Mouse (Mus musculus) limb, embryonic 13.5 days (tissue): ENCODE results near the gene Htr1d. TPM values are rescaled to one million over a fixed set of nuclear protein-coding genes. Genes with fewer than 3 reads are reported as not detected.
A peak's percentile ranks its signal among the peaks of the same experiment; 100 is the strongest.

ENCODE experiments used
- ATAC-seq: fragments of 200-750 bp; cut with Nextera tagmentation; 2 replicates; pipeline ENCODE4 v1.8.0; 2017; ENCODE audit warnings: low read depth, moderate number of reproducible peaks, moderate TSS enrichment; ENCODE audit not compliant: low FRiP score
- H3K27ac ChIP-seq: fragments of 300-500 bp; sonication (generic); 2 replicates; pipeline ENCODE4 v1.5.1; 2015; ENCODE audit warnings: inconsistent platforms, mild to moderate bottlenecking, moderate library complexity
- H3K27me3 ChIP-seq: fragments of 300-500 bp; sonication (generic); 2 replicates; pipeline ENCODE4 v1.6.1; 2015; ENCODE audit warnings: mild to moderate bottlenecking, inconsistent platforms
- H3K36me3 ChIP-seq: fragments of 300-500 bp; sonication (generic); 2 replicates; pipeline ENCODE4 v1.6.1; 2015; ENCODE audit warnings: inconsistent platforms, mild to moderate bottlenecking, moderate library complexity
- H3K4me1 ChIP-seq: fragments of 300-500 bp; sonication (generic); 2 replicates; pipeline ENCODE4 v1.6.1; 2015; ENCODE audit warnings: inconsistent platforms
- H3K4me2 ChIP-seq: fragments of 300-500 bp; sonication (generic); replicated peaks from 2 replicates; pipeline ENCODE4 v1.6.1; 2015; ENCODE audit warnings: inconsistent platforms, mild to moderate bottlenecking, moderate library complexity
- H3K4me3 ChIP-seq: fragments of 300-500 bp; sonication (generic); 2 replicates; pipeline ENCODE4 v1.5.1; 2015; ENCODE audit warnings: moderate library complexity, mild to moderate bottlenecking, inconsistent platforms
- H3K9ac ChIP-seq: fragments of 300-500 bp; sonication (generic); 2 replicates; pipeline ENCODE4 v1.6.1; 2015; ENCODE audit warnings: mild to moderate bottlenecking, inconsistent platforms
- H3K9me3 ChIP-seq: fragments of 300-500 bp; sonication (generic); 2 replicates; pipeline ENCODE4 v1.6.1; 2016; ENCODE audit warnings: inconsistent platforms
- WGBS: fragments of 180-500 bp; shearing (Covaris S2); methylation state at CpG from one replicate; pipeline ENCODE4 v1.1.7; 2015; 5-methylcytosine and 5-hydroxymethylcytosine counted together
- polyA plus RNA-seq: library from polyadenylated mRNA; unstranded; fragments of >200 nt; fragmentation: Nextera tagmentation; extraction: Ambion mirVana; gene quantifications from 2 replicates; pipeline ENCODE4 v1.2.1, GENCODE M21; 2015

Htr1d gene
- polyA plus RNA-seq, 1 experiment from 2014 or later = 0.55 TPM

- no peak overlapping the region for H3K27ac ChIP-seq
- no peaks in the 10 kb centered on the region for H3K36me3 ChIP-seq
- ATAC-seq = no peak; the same call in 1 of the 2 replicates
- peaks cover 53% of the 10 kb centered on the region for H3K27me3 ChIP-seq
- peak overlapping the region; percentile 97 for H3K4me2 ChIP-seq
- peak overlapping the region; percentile 57 for H3K4me3 ChIP-seq
- H3K9ac ChIP-seq = peak overlapping the region; percentile 70
- H3K9me3 ChIP-seq = no peaks in the 10 kb centered on the region
- 4% methylated on average over 15 of the region's 15 CpGs for WGBS
- H3K4me1 ChIP-seq = peaks cover 13% of the 10 kb centered on the region
These were observed 1.6 kb downstream of the Htr1d start for GRCm38 (mm10) chr4:136425000-136425288.

DNA sequence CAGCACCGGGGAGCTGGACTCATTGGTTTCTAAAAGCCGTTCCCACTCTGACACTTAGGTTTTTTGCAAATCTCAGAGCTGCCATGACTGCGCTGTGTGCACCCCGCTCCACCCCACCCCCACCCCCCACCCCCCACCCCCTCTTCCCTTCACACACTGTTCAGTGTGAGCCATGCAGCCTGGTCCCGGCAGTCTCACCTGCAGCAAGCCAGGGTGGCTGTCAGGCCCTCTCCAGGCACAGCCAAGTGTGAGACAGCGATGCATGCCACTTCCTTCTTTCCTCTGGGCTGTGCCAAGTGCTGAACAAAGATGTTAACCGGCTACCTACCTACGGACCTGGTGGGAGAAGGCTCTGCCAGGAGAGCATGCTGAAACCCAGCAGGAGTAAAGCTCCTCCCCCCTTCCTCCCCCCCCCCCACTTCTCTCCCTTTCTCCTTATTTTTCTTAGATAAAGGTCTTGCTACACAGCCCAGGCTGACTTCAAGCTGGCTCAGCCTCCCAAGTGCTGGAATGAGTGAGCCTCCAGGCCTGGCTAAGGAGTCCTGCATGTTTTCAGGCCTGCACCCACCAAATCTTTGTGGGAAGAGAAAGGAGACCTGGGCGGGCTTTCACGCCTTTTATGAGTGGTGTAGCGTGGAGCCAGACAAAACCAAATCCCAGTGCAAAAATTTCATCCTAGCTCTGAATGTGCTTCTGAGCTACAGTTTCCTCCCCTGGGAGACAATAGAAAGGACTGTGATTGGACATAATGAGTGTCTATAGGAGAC is 7.5 kb downstream of the Htr1d start:
- Histone ChIP-seq H3K9ac (no peak overlapping the region), H3K4me3 (no peak overlapping the region), H3K27ac (0 out of 2 replicates have a peak overlapping the region, but pooled peaks have one; percentile 22), H3K27me3 (peaks cover 6% of the 10 kb centered on the region), H3K36me3 (no peaks in the 10 kb centered on the region), H3K4me1 (peaks cover 14% of the 10 kb centered on the region), H3K4me2 (0 out of 2 replicates have a peak overlapping the region, but pooled peaks have one; percentile 1), H3K9me3 (no peaks in the 10 kb centered on the region)
- WGBS = 30% methylated on average over 11 of the region's 11 CpGs
- ATAC-seq = peak; percentile 35; the same call in 1 of the 2 replicates

GRCm38 (mm10) chr4:136431376-136431693 is 8.0 kb downstream of the Htr1d start:
- Histone ChIP-seq H3K27ac (no peak overlapping the region), H3K9me3 (no peaks in the 10 kb centered on the region), H3K4me3 (no peak overlapping the region), H3K27me3 (peaks cover 1% of the 10 kb centered on the region), H3K36me3 (no peaks in the 10 kb centered on the region), H3K9ac (no peak overlapping the region), H3K4me1 (peaks cover 14% of the 10 kb centered on the region), H3K4me2 (no peak overlapping the region)
- 3% methylated on average over 3 of the region's 3 CpGs for WGBS
- ATAC-seq = no peak

GRCm38 (mm10) chr4:136434029-136434428 is 10.7 kb downstream of the Htr1d start:
- H3K4me1 ChIP-seq = peaks cover 14% of the 10 kb centered on the region
- H3K4me3 ChIP-seq = no peak overlapping the region
- no peak for ATAC-seq
- WGBS = 86% methylated on average over 4 of the region's 4 CpGs
- no peaks in the 10 kb centered on the region for H3K36me3 ChIP-seq
- no peak overlapping the region for H3K9ac ChIP-seq
- no peak overlapping the region for H3K4me2 ChIP-seq
- no peak overlapping the region for H3K27ac ChIP-seq
- no peaks in the 10 kb centered on the region for H3K9me3 ChIP-seq
- H3K27me3 ChIP-seq = no peaks in the 10 kb centered on the region

- Histone ChIP-seq H3K4me3 (no peak overlapping the region), H3K4me1 (no peaks in the 10 kb centered on the region), H3K9ac (no peak overlapping the region), H3K9me3 (no peaks in the 10 kb centered on the region), H3K27ac (no peak overlapping the region), H3K4me2 (no peak overlapping the region), H3K27me3 (no peaks in the 10 kb centered on the region), H3K36me3 (no peaks in the 10 kb centered on the region)
- no peak for ATAC-seq
- WGBS = 41% methylated on average over 4 of the region's 4 CpGs
These were observed 15.8 kb downstream of the Htr1d start for GRCm38 (mm10) chr4:136439106-136439505.

GRCm38 (mm10) chr4:136441354-136442043 is 18.2 kb downstream of the Htr1d start:
- Histone ChIP-seq H3K4me2 (no peak overlapping the region), H3K9ac (no peak overlapping the region), H3K4me1 (no peaks in the 10 kb centered on the region), H3K9me3 (no peaks in the 10 kb centered on the region), H3K27ac (no peak overlapping the region), H3K4me3 (no peak overlapping the region), H3K27me3 (no peaks in the 10 kb centered on the region), H3K36me3 (no peaks in the 10 kb centered on the region)
- 84% methylated on average over 15 of the region's 15 CpGs for whole genome bisulfite sequencing
- no peak for ATAC-seq

GRCm38 (mm10) chr4:136444561-136444960 is 21.2 kb downstream of the Htr1d start:
- Histone ChIP-seq H3K9me3 (no peaks in the 10 kb centered on the region), H3K4me1 (no peaks in the 10 kb centered on the region), H3K4me3 (no peak overlapping the region), H3K27ac (no peak overlapping the region), H3K9ac (no peak overlapping the region), H3K36me3 (no peaks in the 10 kb centered on the region), H3K4me2 (no peak overlapping the region), H3K27me3 (no peaks in the 10 kb centered on the region)
- 79% methylated on average over 4 of the region's 4 CpGs for WGBS
- no peak for ATAC-seq

DNA sequence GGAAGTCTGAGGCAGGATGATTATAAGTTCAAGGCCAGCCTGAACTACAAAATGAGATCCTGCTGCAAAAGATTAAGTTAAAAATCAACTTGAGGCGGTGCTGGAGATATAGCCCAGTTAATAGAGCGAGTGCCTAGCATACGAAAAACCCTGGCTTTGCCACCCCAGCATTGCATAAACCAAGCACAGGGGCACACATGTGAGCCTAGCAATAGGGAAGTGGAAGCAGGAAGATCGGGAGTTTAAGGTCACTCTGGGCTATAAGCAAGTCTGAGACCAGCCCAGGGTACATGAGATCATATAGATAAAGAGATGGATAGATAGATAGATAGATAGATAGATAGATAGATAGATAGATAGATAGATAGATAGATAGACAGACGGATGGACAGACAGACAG is 26.5 kb downstream of the Htr1d start:
- 87% methylated on average over 5 of the region's 5 CpGs for WGBS
- Histone ChIP-seq H3K9ac (no peak overlapping the region), H3K4me2 (no peak overlapping the region), H3K9me3 (no peaks in the 10 kb centered on the region), H3K27me3 (no peaks in the 10 kb centered on the region), H3K4me1 (peaks cover under 1% of the 10 kb centered on the region; the same call in 1 of the 2 replicates), H3K27ac (no peak overlapping the region), H3K36me3 (no peaks in the 10 kb centered on the region), H3K4me3 (no peak overlapping the region)
- no peak for ATAC-seq

- ATAC-seq = no peak
- no peaks in the 10 kb centered on the region for H3K36me3 ChIP-seq
- H3K27me3 ChIP-seq = no peaks in the 10 kb centered on the region
- WGBS = 76% methylated on average over 4 of the region's 4 CpGs
- peaks cover 5% of the 10 kb centered on the region; the same call in 1 of the 2 replicates for H3K4me1 ChIP-seq
- H3K9me3 ChIP-seq = no peaks in the 10 kb centered on the region
- H3K4me2 ChIP-seq = no peak overlapping the region
- H3K9ac ChIP-seq = no peak overlapping the region
- no peak overlapping the region for H3K4me3 ChIP-seq
- no peak overlapping the region for H3K27ac ChIP-seq
These were observed 26.9 kb downstream of the Htr1d start for GRCm38 (mm10) chr4:136450271-136450670.

GRCm38 (mm10) chr4:136451564-136451963 is 28.2 kb downstream of the Htr1d start:
- Histone ChIP-seq H3K4me1 (peaks cover 7% of the 10 kb centered on the region; the same call in 1 of the 2 replicates), H3K4me3 (no peak overlapping the region), H3K27me3 (no peaks in the 10 kb centered on the region), H3K27ac (no peak overlapping the region), H3K9me3 (no peaks in the 10 kb centered on the region), H3K4me2 (no peak overlapping the region), H3K9ac (no peak overlapping the region), H3K36me3 (no peaks in the 10 kb centered on the region)
- WGBS = 9% methylated on average over 6 of the region's 6 CpGs
- ATAC-seq = no peak

DNA sequence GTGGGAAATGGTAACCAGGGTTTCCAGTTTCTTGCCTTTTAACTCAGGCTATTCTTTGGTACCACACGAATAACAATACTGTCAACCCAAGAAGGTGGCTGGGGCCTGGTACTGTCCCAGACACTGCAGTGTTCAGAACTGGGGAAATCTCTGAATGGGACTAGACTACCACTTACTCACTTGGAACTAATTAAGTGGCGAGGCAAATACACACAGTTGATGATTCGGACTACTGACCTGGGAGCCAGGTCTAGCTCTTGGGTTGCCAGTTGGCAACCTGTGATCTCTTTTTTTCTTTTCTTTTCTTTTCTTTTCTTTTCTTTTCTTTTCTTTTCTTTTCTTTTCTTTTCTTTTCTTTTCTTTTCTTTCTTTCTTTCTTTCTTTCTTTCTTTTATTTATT is 29.0 kb downstream of the Htr1d start:
- no peak overlapping the region for H3K4me3 ChIP-seq
- peaks cover 7% of the 10 kb centered on the region; the same call in 1 of the 2 replicates for H3K4me1 ChIP-seq
- H3K9me3 ChIP-seq = no peaks in the 10 kb centered on the region
- H3K27me3 ChIP-seq = no peaks in the 10 kb centered on the region
- no peaks in the 10 kb centered on the region for H3K36me3 ChIP-seq
- no peak overlapping the region for H3K9ac ChIP-seq
- H3K4me2 ChIP-seq = no peak overlapping the region
- no peak for ATAC-seq
- WGBS = 71% methylated on average over 3 of the region's 3 CpGs
- no peak overlapping the region for H3K27ac ChIP-seq

DNA sequence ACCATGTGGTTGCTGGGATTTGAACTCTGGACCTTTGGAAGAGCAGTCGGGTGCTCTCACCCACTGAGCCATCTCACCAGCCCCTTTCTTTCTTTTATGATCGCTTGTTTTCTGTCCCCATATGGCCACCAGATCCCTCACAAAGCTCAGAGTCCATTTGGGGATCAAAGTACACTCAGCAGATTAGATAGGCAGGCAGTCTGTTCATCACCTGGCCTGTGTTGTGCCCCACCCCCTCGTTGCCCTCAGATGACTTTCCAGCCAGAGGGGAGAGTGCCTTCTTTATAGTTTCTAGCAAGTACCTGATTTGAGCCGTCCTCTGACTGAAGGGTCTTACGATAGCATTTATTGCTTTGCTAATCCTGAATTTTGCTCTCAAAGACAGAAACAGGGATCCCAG is 29.5 kb downstream of the Htr1d start:
- Histone ChIP-seq H3K27me3 (no peaks in the 10 kb centered on the region), H3K4me2 (no peak overlapping the region), H3K4me3 (no peak overlapping the region), H3K27ac (no peak overlapping the region), H3K4me1 (peaks cover 7% of the 10 kb centered on the region; the same call in 1 of the 2 replicates), H3K36me3 (no peaks in the 10 kb centered on the region), H3K9me3 (no peaks in the 10 kb centered on the region), H3K9ac (no peak overlapping the region)
- no peak for ATAC-seq
- 17% methylated on average over 5 of the region's 5 CpGs for WGBS
